Mouse (Mus musculus) adrenal gland, postnatal 10 days (tissue): ENCODE measurements around the gene Pam. TPM values are rescaled to one million over a fixed set of nuclear protein-coding genes. Genes with fewer than 3 reads are reported as not detected.
A peak's percentile ranks its signal among the peaks of the same experiment; 100 is the strongest.
"Not testable (repeated sequence)": the region's sequence is repeated elsewhere in the genome, so short reads cannot be mapped to it uniquely, and the experiment has no call there.

Experiments
- DNase-seq: peaks from one replicate; pipeline ENCODE4 v3.0.0; 2021; ENCODE audit warnings: mixed read lengths
- total RNA-seq, 2 experiments: library from RNA; stranded (reverse); gene quantifications; 2 replicates each; pipeline ENCODE4 v1.2.3; 2021

Gene Pam
- total RNA-seq, 2 experiments from 2014 or later = 205 to 219 TPM

DNA sequence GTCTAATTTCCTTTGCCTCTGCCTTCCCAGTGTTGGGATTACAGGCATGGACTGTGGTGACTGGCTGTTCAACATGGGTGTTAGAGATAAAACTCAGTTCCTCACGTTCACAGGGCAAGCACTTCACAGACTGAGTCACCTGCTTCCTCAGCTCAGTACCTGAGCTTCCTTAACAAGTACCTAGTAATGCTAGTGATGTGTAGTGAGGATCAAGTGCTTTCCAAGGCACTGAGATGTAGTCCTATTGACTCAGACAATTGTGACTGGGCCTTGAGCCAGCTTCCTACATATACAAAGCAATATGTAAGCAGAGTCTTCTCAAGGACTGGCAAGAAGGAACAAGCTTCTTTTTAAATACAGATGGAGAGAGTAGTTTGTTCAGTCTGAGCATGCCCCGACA is 131.7 kb downstream of the Pam start:
- no peak for DNase-seq

GRCm38 (mm10) chr1:97962134-97962533 is 133.3 kb downstream of the Pam start:
- DNase-seq = no peak

DNA sequence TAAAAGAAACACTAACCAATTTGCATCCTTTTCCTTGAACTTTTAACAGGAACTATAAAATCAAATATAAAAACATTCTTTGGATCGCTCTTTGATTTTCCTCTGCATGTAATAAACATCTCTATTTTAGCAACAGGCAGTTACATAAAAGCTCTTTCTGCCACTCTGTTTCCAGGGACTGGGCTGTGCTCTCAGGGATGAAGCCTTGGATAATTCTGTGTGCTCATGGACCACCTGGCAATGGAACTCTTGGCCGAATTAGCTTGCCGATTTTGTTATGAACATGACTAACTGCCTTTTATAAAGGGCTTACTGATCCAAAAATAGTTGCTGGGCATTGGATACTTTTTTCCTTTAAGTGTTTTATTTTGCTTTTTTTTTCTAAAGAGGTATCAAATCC is 134.8 kb downstream of the Pam start:
- DNase-seq = no peak

GRCm38 (mm10) chr1:97960124-97960523 is 135.3 kb downstream of the Pam start:
- no peak for DNase-seq

DNA sequence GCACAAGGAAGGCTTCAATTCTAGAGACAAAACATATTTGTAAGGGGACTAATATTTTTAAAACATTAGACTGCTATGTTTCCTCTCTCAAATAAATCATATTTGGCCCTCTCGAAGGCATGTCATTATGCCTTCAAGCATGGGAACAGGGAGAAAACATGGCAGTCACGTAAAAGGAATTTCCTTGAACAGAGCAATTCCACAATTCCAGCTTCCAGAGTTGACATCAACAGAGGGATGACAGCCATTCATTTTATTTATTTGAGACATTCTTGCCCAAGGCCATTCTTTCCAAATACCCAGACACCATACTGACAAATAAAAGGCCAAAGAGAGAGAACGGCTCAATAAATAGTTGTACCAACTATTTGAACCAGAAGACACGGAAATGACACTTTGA is 136.7 kb downstream of the Pam start:
- DNase-seq = no peak

- DNase-seq = not testable (repeated sequence)
These were observed 146.2 kb downstream of the Pam start for GRCm38 (mm10) chr1:97949258-97949657.

DNA sequence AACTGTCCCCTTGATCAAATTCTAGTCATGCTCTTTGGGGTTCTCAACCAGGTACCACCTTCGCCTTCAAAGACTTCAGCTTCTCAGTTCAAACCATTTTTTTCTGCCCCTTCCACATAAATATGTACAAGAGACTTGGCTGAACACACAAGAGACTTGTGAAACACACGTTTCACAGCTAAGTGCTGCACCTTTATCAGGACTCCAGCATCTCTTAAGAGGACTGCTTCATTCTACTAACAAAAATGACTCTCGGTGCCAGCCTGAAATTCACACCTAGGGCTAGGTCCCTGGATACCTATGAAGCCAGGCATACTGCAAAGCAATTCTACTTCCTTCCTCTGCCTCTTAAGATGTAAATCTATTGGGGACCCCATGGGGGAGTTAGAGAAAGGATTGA is 148.3 kb downstream of the Pam start:
- DNase-seq = no peak

- no peak for DNase-seq
These were observed 151.4 kb downstream of the Pam start for GRCm38 (mm10) chr1:97943908-97944608.

- DNase-seq = no peak
These were observed 152.0 kb downstream of the Pam start for GRCm38 (mm10) chr1:97943402-97943801.

- no peak for DNase-seq
These were observed 152.5 kb downstream of the Pam start for GRCm38 (mm10) chr1:97942966-97943365.

DNA sequence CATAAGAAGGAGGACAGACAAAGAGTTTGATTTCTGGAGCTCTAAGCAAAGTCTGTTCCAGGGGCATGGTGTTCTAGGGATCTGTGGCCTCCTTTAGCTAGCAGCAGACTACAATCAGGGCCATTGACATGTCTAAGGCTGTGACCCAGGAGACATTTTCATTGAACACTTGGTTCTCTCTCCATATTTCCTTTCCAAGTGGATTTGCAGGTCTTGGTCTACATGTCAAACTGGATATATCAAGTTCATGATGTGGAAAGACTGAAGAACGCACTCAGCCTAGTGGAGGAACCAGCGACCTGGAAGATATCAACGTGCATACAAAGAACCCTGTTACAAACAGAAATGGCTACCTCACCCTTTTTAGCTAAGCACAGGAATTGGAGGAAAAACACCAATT is 156.9 kb downstream of the Pam start:
- DNase-seq = no peak

- no peak for DNase-seq
These were observed 157.4 kb downstream of the Pam start for GRCm38 (mm10) chr1:97938053-97938452.

DNA sequence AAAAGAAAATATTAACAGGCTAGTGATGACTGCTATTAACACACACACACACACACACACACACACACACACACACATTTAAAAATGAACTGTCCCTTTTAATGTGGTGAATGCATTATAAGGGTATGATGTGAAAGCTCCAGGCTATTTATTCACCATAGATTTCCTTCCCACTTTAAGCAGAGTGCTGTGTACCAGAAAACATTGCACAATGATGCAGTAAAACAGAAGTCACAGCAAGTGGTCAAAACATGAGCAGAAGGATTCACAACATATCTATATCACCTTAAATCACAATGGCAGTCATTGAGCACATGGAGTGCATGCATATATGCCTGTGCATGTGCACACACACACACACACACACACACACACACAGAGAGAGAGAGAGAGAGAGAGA is 160.5 kb downstream of the Pam start:
- DNase-seq = no peak

DNA sequence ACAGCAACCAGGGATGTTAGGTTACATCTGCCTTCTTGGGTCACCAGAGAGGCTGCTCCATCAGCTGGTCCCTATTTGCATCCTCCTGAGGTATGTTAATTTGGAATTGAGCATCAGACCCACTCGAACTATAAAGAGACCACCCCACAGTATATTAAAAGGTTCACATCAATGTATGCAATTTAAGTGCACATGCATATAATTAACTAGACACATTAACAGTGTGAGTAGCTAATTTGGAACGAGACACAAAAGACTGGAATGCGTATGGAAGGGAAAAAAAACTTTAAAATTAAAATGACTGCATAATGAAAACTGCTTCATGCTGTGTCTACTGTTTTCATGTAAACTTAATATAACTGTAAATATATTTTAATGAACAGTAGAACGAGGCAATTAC is 164.2 kb downstream of the Pam start:
- DNase-seq = no peak

DNA sequence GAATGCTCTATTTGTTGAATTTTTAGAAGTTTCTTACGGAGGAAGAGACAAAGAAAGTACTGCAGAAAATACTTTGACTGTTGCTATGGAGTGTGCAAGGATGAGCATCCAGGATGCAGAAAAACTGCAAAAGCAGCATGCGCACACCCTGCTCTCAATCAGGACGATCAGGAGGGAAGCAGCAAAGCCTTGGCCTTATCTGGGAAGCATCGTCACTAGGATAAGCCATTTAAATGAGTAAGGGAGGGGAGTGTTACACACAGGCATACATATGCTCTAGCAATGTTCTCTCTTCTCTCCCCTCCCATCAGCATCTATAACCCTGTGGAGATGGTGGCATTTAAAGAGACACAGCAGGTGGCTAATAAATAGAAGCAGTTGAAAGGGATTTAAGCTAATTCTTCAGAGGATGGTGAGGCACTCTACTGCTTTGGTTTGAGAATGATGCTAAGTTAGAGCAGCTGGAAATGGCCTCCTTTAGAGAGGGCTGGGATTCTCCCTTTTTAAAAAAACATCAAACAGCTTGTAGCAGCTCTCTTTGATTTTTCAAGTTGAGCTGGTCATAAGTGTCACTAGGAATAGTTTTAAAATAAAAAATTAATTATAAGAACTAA is 165.9 kb downstream of the Pam start:
- no peak for DNase-seq

GRCm38 (mm10) chr1:97926789-97927188 is 168.7 kb downstream of the Pam start:
- no peak for DNase-seq

- DNase-seq = no peak
These were observed 169.4 kb downstream of the Pam start for GRCm38 (mm10) chr1:97926017-97926540.

DNA sequence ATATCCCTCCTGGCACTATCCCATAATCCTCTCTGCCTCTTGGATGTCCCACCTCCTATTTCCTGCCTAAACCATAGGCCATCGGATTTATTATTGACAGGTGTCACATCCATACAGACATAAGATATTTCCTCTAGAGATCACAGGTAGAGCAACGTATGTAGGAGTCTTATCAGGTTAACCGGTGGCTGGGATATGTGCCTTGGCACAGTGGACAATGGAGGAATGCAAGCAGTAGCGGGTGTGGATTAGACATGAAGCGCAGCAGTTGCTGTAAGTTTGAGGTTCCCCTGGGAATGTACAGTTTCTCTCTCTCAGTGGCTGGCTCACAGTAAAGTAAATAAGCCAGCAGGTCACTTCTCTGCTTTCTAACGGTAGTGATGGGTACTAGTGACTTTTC is 173.1 kb downstream of the Pam start:
- DNase-seq = no peak

DNA sequence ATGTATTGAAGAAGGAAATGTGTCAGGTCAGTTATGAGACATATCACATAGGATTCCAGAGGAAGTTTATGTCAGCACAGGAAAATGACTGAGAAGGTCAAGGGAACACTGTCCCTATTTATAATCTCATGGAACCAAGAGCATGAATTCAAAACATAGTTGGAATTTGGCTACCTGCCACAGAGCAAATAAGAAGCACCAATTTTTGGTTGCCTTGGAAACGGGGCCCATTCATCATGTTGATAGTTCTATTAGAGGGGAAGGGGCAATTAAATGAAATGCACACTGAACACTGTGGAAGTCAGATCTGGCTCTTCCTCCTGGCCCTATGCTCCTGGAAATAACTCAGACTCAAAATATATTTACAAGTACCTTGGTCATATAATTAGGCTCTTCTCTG is 173.6 kb downstream of the Pam start:
- DNase-seq = no peak

DNA sequence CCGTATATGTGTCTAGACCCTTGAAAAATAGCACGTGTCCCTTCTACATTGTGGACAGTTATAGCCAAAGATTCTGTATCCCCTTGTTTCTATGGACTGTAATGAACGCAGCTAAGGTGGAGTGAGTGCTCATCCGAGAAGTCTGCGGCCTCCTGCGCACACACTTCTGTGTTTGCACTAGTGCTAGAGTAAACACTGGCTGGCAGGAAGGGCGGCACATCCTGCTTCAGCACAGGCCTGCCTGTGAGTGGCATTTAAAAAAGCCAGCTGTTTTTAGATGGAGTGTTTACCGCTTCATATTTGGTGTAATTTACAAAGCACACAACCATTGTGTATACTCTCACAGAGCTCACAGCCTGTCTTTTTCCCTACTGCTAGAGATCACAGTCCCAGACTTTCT is 177.0 kb downstream of the Pam start:
- DNase-seq = no peak

DNA sequence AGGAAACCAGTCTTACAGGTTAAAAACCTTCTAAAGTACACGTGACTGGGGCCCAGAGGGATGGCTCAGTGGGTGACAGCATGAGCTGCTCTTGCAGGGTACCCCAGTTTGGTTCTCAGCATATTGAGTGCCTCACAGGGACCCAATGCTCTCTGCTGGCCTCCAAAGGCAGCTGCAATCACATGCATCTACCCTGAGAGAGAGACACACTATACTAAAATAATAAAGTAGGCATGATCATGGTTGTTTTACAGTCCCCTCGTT is 178.5 kb downstream of the Pam start:
- no peak for DNase-seq

DNA sequence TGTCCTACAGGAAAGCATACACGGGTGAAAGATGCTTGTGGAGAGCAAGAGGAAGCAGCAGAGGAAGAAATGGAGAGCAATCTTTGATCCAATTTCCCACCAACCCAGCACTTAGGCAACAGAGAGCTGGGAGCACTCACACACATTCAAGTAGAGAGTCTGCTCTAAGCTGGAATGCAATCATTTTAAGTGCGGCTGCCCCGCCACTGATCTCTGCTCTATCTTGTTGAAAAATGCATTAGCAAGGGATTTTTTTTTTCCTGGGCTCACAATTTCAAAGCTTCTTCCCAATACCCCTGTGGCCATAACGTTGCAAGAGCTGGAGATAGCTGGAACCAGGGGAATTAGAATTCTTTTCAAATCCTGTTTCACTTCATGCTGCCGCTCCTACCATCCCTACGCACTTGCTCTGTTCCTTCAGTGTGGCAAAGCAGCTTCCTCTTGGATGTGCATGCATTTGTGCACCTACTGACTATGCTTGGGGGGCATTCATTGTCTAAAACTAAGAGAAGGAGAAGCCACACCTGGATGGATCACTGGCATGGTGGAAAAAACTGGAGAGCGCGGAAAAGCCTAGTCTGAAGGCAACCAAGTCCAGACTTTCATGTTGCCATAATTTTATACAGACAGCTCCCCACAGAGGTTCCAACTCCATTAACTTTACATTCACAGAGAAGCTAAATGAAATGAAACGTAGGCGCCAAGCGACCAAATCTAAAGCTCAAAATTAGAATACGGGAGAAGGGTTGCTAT is 179.1 kb downstream of the Pam start:
- DNase-seq = no peak

DNA sequence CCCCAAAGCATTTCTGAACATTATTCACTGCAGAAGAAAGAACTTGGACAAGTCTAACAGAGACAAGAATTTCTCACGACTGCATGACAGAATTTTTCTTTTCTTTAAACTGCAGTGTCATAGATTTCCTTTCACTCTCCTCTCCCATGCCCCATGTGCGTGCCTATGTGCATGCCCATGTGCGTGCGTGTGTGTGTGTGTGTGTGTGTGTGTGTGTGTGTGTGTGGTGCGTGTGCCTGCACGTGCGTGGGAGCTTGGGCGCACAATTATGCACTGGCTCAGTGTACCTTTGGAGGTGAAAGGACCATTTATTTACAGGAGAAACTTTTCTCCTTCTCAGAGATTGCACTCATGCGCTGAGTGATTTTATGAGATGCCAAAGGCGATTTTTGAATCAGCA is 179.7 kb downstream of the Pam start:
- DNase-seq = no peak

DNA sequence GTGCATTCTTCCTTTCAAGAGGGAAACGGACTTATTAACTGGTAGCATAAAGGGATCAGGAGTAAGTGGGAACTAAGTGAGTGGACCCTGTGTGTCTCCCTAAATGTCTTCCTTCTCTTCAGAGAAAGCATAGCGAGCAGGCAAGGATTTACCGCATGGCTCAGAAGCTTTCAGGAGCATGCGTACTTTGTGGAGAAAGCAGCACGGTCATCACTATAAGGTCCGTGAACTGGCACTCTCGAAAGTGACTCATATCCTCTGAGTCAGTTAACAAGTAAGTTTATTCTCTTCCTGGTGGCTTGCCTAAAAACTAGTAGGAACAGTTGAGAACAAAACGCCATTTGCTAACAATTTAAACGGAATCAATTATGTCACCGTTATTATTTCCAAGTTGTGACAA is 184.6 kb downstream of the Pam start:
- peak; percentile 53 for DNase-seq
